Mouse (Mus musculus) olfactory bulb, adult 2 months (tissue): ENCODE data around the gene Tmprss11f. TPM values are rescaled to one million over a fixed set of nuclear protein-coding genes. Genes with fewer than 3 reads are reported as not detected.

Source experiments
- H3K27ac ChIP-seq: fragments of 200-500 bp; 2 replicates; pipeline ENCODE4 v1.5.1; 2012; ENCODE audit warnings: low read depth, low read length; ENCODE audit not compliant: insufficient read depth
- H3K4me1 ChIP-seq: fragments of 200-500 bp; 2 replicates; pipeline ENCODE4 v1.6.1; 2012; ENCODE audit warnings: low read length; ENCODE audit not compliant: control insufficient read depth, insufficient read depth
- H3K4me3 ChIP-seq: fragments of 200-500 bp; 2 replicates; pipeline ENCODE4 v1.5.1; 2012; ENCODE audit warnings: mild to moderate bottlenecking, low read depth, low read length, moderate library complexity; ENCODE audit not compliant: insufficient read depth
- CTCF ChIP-seq: fragments of 200-500 bp; IDR thresholded peaks from 2 replicates; pipeline ENCODE4 v1.5.1; 2012; ENCODE audit warnings: low read depth, mild to moderate bottlenecking, low read length, moderate library complexity; ENCODE audit not compliant: insufficient read depth
- POLR2A ChIP-seq: fragments of 200-500 bp; IDR thresholded peaks from 2 replicates; pipeline ENCODE4 v1.6.1; 2012; ENCODE audit warnings: mild to moderate bottlenecking, low read depth, low read length, moderate library complexity; ENCODE audit not compliant: insufficient read depth
- WGBS: fragments of 180-500 bp; shearing (Covaris S2); methylation state at CpG from one replicate; pipeline ENCODE4 v1.1.7; 2018; 5-methylcytosine and 5-hydroxymethylcytosine counted together
- polyA plus RNA-seq: library from polyadenylated mRNA; stranded (reverse); fragments of >200 nt; gene quantifications from 2 replicates; pipeline ENCODE4 v1.2.4, GENCODE M21; 2012; ENCODE audit warnings: low replicate concordance; ENCODE audit not compliant: missing spikeins, insufficient read depth, insufficient read length

Tmprss11f gene
- polyA plus RNA-seq, 1 experiment = not detected

DNA sequence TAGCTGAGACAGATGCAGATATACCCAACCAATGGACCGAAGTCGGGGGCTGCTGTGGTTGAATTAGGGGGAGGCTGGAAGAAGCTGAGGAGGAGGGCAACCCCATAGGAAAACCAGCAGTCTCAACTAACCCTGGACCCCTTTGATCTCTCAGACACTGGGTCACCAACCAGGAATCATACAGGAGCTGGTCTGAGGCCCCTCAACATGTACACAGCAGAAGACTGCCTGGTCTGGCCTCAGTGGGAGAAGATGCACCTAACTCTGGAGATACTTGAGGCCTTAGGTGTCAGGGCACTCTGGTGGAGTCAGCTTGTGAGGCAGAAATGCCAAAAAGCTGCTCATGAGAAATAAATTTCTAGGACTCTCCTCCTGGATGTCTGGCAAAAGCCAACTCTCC, 85.5 kb downstream of the Tmprss11f start:
- WGBS = 92% methylated on average over 2 of the region's 2 CpGs

DNA sequence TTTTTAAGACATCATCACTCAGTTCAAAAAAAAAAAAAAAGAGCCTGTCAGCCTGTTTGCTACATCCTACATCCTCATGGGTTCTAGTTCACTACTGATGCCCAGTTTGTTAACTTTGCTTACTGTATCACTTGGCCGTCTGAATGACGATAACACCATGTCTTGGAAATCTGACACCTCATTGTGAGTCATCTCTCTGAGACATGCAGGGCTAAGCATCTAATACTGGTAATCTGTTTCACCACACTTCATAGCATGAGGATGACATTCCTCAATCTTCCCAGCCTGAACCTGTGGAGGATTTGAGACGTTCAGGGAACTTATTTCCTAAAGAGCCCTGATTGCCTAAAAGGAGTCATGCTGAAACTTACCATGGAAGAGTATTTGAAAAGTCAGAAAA, 91.6 kb downstream of the Tmprss11f start:
- Histone ChIP-seq H3K4me1 (no peaks in the 10 kb centered on the region), H3K4me3 (no peak overlapping the region), H3K27ac (no peak overlapping the region)
- TF ChIP-seq POLR2A = no peak
- WGBS = 83% methylated on average over 3 of the region's 3 CpGs

More for the DNA sequence above, 85.5 kb downstream of the Tmprss11f start:
- Histone ChIP-seq H3K27ac (no peak overlapping the region), H3K4me3 (no peak overlapping the region), H3K4me1 (no peaks in the 10 kb centered on the region)
- TF ChIP-seq CTCF (no peak), POLR2A (no peak)

DNA sequence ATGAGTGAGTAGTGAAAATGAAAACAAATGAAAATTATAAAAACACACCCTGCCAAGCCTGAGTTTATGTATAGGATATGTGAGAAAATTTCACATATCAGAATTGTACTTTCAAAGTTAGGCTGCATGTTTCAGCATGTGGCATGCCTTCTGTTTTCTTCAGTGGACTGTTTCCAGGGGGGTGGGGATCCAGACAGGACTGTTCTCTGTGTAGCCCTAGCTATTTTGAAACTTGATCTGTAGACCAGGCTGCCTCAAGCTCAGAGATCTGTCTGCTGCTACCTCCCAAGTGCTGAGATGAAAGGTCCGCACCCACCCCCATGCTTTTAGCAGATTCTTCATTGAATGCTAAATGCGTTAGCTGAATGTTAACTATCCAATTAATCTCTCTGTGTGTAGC, 103.5 kb downstream of the Tmprss11f start:
- 40% methylated on average over 2 of the region's 2 CpGs for WGBS
- TF ChIP-seq POLR2A (no peak), CTCF (no peak)
- H3K27ac ChIP-seq = no peak overlapping the region
- H3K4me3 ChIP-seq = no peak overlapping the region
- H3K4me1 ChIP-seq = no peaks in the 10 kb centered on the region

DNA sequence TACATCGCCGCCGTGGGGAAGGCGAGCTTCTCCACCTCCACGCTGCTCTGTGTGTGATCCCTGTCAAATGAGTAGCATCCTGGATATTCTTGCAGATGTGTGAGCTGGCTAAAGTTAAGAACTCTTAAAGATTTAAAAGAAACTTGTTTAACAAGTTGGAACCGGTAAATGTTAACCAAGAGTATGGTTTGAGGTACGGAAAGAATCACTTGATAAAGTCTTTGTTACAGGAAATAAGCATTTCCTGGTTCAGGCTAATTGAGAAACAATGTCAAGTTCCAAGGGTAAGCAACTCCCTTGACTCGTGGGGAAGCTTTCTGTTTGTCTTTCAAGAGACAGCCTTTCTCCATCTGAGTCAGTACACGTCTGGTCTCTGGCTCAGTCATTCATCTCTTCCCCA, 113.7 kb downstream of the Tmprss11f start, which contains the start of gene Tmprss11g:
Tmprss11g (minus strand) TSS at position 101 of the 400 bp plus-strand sequence.
- TF ChIP-seq POLR2A (no peak), CTCF (no peak)
- 83% methylated on average over 9 of the region's 9 CpGs for WGBS
- no peak within 1 kb of the TSS for H3K4me3 ChIP-seq
- H3K4me1 ChIP-seq = no peaks in the 10 kb centered on the region
- no peak within 1 kb of the TSS for H3K27ac ChIP-seq

DNA sequence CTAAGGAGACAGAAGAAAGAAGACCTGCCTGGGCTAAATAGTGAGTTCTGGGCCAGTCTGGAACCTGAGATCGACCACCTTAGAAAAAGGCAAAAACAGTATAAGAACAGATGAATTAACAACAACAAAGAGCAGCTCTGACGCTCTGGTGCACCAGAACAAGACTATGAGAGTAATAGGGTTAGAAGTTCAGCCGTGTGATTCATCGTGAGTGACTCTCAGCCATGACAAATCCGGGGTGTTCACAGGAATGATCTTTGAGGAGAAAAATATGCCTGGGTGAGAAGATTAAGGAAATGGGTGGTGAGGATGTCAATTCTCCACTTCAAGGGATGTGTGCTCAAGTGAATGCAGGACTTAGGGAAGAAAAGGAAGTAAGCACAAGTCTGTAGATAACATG, 120.7 kb downstream of the Tmprss11f start:
- no peak for TF ChIP-seq POLR2A
- no peak for TF ChIP-seq CTCF
- Histone ChIP-seq H3K4me3 (no peak overlapping the region), H3K4me1 (no peaks in the 10 kb centered on the region), H3K27ac (no peak overlapping the region)
- WGBS = 30% methylated on average over 5 of the region's 5 CpGs

DNA sequence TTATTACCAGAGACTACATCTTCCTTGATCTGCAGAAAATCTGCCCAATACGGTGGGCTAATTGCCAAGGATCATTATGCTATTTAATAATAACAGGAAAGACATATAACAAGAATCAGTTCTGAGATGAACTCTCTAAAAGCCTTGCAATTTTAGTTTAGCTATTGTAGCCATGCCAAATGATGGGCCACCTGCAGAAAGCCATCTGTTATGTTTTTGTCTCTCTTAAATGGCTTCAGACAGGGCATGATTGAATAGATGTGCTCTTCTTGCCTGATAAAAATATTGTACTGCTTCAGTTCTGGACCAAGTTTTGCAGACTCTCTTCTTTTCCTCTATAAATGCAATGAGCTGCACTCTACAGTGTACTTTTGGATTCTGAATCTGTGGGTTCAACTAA, 138.8 kb downstream of the Tmprss11f start:
- Histone ChIP-seq H3K4me3 (no peak overlapping the region), H3K4me1 (no peaks in the 10 kb centered on the region), H3K27ac (no peak overlapping the region)
- no peak for TF ChIP-seq POLR2A
- no peak for TF ChIP-seq CTCF
- WGBS = 60% methylated on average over 1 of the region's 1 CpGs

DNA sequence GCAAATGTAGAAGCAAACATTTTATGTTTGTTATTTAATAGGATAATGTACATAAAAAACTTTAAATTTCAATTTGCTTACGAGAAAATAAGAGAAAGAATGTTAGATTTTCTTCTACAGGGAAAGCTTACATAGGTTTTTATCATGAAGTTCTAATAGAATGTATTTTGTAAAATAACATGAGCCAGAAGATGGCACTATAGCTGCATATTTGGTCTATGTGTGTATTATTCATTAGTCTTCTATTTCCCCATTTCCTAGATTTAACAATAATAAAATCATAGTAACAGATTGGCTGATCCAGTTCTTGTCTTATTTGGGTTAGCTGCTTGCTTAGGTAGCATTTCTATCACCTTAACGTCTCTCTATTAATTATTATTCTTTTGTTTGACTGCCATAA, 149.7 kb downstream of the Tmprss11f start:
- no peak overlapping the region for H3K4me3 ChIP-seq
- 75% methylated on average over 2 of the region's 2 CpGs for WGBS
- TF ChIP-seq POLR2A (no peak), CTCF (no peak)
- no peaks in the 10 kb centered on the region for H3K4me1 ChIP-seq
- no peak overlapping the region for H3K27ac ChIP-seq

DNA sequence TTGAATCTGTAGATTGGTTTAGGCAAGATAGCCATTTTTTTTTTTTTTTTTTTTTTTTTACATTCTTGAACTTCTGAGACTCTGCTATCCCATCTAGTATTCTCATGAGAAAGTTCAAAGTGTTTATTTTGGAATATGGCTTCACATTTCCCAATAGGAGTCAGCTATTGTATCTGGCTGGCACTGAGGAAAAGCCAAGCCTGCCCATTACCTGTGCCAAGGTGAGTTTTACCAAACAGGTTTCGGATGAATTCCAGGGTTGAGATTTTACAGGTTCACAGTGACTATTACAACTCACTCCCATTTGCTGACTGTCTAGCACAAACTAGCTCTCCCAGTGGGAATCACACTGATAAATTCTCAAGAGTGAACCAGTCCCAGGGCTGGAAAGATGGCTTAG, 150.2 kb downstream of the Tmprss11f start:
- no peak for TF ChIP-seq POLR2A
- TF ChIP-seq CTCF = no peak
- H3K4me3 ChIP-seq = no peak overlapping the region
- no peaks in the 10 kb centered on the region for H3K4me1 ChIP-seq
- no peak overlapping the region for H3K27ac ChIP-seq
- 93% methylated on average over 1 of the region's 1 CpGs for WGBS

DNA sequence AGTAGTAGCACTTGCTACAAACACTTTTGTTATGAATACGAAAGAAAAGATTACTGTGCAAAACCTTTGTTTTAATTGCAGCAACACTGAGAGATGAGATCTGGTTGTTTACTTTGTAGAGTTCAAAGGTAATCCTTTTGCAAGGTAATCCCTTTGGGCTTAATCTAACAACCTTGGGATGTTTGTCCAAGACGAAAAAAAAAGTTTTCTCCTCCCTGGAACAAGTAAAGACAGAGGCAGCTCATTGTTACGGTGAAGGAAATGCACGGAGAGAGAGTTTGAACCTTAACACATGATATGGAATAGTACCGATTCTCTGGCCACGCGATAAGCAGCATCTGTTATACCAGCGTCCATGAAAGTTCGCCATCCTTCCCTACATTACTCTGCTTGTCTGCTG, 158.4 kb downstream of the Tmprss11f start:
- TF ChIP-seq CTCF (no peak), POLR2A (no peak)
- no peak overlapping the region for H3K4me3 ChIP-seq
- no peak overlapping the region for H3K27ac ChIP-seq
- no peaks in the 10 kb centered on the region for H3K4me1 ChIP-seq
- WGBS = 78% methylated on average over 9 of the region's 9 CpGs

Other genes with a start within 250 kb of the Tmprss11f start
- gene Tmprss11a, start 163.4 kb downstream of the Tmprss11f start, polyA plus RNA-seq = not detected in 2 replicates
- gene Tmprss11g, start 113.8 kb downstream of the Tmprss11f start, polyA plus RNA-seq = not detected in 2 replicates
- not detected in 2 replicates for gene Tmprss11b, start 43.9 kb upstream of the Tmprss11f start, polyA plus RNA-seq
- gene Tmprss11e, start 113.4 kb upstream of the Tmprss11f start, polyA plus RNA-seq = not detected in 2 replicates
- gene Ythdc1, start 171.8 kb upstream of the Tmprss11f start, polyA plus RNA-seq = 272 TPM in 1 of 2 replicates, not detected in the other